Mouse (Mus musculus) A20 (cell line): ENCODE measurements around the gene Pitpnm1.
"Not testable (repeated sequence)": the region's sequence is repeated elsewhere in the genome, so short reads cannot be mapped to it uniquely, and the experiment has no call there.

Source experiments
- DNase-seq: peaks from one replicate; pipeline ENCODE4 v3.0.0-alpha.2; 2011; ENCODE audit warnings: low read depth, low spot score

The Pitpnm1 gene

GRCm38 (mm10) chr19:4099837-4100717 is at the start of gene Pitpnm1:
Gene Pitpnm1 (plus strand): TSS chr19:4099998.
- DNase-seq: peak; percentile 88

DNA sequence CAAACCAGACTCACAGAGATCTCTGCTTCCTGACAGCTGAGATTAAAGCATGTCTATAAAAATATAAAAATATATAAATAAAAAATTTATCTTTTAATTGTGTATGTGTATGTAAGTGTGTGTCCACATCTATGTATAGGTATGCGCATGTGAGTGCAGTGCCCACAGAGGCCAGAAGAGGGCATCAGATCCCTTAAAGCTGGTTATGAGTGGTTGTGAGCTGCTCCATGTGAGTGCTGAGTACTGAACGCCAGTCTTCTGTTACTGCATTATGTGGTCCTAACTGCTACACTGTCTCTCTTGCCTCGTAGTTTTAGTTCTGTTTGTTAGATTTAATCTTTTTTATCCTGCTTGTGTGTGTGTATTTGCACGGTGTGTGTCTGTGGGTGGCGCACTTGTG is 48.8 kb upstream of the Pitpnm1 start:
- no peak for DNase-seq

DNA sequence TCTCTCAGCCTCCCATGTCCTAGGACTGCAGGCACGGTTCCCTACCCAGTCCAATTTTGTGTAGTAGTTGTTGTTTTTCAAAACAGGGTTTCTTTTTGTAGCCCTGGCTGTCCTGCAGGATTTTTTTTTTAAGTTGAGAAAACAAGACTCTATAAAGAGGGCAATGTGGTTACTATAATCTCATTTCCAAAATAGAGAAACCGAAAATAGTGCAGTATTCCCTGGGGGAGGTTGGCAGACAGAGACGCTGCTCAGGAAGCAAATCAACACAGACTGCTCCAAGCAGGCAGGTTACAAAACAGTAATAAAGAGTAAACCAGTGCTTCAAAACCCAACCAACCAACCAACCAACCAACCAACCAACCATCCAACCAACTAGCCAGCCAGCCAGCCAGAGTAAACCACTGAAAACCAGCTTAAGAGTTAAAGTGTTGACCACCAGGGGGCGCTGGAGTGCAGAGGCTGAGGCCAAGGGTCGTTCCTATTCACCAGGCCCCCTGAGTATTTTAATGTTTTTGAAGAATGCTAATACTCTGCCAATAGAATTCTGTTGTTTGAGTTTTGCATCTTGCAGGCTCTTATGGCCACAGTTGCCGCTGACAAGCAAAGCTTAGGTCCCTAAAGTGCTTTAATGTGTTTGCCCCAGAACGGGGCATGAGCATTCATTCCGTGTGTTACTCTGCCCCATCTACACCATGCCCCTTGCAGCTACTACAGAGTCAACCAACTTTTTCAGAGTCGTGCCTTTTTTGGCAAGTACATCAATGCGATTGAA is 47.9 kb upstream of the Pitpnm1 start:
- peak; percentile 60 for DNase-seq

- no peak for DNase-seq
Observed at GRCm38 (mm10) chr19:4052516-4053030, 47.2 kb upstream of the Pitpnm1 start.

GRCm38 (mm10) chr19:4054613-4055012 is 45.2 kb upstream of the Pitpnm1 start:
- no peak for DNase-seq

- no peak for DNase-seq
Observed at GRCm38 (mm10) chr19:4055216-4055946, 44.4 kb upstream of the Pitpnm1 start.

DNA sequence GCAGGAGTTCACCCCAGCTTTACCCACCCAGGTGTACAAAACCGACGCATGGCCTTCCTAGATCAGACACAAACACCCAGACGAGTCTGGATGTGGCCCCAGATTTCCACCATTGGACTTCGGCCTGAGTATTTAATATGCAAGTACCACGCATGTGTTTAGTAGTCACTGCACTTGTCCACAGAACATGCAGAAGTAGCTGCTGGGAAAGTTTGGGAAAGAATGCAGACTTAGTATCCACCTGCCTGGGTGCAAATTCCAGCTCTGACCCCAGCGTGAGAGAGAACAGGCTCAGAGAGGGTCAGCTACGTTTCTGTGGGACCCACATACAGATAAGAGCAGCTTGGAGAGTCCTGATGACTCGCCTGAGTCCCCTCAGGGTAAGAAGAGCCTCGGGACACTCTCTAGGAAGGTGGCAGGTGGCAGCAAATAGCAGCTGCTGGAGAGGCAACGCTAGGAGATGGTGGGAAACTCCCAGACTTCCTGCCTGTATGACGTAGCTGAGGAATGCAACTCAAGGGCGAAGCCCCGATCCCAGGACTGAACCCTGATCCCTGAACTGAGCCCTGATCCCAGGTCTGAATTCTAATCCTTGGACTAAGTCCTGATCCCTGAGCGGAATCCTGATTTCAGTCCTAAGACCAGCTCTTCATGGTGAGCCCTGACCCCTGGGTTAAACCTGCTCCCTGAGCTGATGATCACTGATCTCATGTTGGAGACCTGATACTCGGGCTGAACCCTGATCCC is 43.7 kb upstream of the Pitpnm1 start:
- DNase-seq: no peak

DNA sequence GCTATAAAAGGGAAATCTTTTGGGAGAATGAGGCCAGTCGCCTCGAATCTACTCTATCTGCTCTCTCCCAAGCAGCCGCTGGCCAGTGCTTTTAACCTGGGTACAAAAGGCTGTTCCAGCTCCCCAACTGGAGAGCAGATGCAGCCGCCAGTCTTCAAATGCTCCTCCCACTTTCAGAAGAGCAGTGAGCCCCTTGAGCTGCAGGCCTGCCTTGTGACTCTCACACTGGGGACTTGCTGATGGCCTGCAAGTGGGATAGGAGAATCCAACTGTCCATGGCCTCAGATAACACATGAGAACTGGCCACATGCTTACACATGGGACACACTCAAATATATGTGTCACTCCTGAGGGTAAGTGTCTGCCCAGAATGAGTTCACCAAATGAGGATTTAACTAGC is 43.1 kb upstream of the Pitpnm1 start:
- no peak for DNase-seq

DNA sequence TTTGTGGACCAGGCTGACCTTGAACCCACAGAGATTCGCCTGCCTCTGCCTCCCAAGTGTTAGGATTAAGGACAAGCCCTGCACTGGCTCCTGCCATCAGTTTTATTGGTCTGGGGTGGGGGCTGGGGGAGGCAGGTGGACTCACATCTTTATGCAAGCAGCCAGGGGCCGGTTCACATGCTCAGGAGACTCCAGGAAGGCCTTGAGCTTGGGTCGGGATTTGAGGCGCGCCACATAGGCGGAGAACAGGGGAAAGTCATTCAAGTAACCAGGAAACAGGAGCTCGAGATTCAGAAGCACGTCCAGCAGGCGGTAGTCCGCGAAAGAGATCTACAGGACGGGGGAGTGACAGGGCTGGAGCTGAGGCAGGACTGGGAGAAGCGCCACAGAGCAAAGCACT is 42.4 kb upstream of the Pitpnm1 start:
- no peak for DNase-seq

DNA sequence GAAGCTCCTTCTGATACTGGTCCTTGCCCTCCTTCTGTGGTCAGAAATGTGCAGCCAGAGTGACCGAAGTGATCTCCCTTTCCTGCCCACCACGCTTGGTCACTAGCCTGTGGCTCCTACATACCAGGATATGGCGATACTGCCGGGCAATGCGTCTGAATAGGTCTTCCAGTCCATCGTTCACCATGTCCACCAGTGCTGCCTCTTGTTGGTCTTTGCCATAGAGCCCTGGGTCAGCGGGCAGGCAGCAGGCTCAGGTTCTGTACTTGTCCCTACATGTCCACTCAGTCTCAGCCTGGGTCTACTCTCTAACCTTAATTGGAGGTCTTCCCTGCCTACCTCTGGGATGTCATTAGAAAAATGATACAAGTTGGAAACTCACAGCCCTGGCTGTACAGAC is 41.8 kb upstream of the Pitpnm1 start:
- no peak for DNase-seq

GRCm38 (mm10) chr19:4058581-4058980 is 41.2 kb upstream of the Pitpnm1 start:
- DNase-seq: no peak

- no peak for DNase-seq
Observed at GRCm38 (mm10) chr19:4059069-4059740, 40.6 kb upstream of the Pitpnm1 start, which contains the start of gene Gstp3. Gene Gstp3 (minus strand): TSS chr19:4059569.

DNA sequence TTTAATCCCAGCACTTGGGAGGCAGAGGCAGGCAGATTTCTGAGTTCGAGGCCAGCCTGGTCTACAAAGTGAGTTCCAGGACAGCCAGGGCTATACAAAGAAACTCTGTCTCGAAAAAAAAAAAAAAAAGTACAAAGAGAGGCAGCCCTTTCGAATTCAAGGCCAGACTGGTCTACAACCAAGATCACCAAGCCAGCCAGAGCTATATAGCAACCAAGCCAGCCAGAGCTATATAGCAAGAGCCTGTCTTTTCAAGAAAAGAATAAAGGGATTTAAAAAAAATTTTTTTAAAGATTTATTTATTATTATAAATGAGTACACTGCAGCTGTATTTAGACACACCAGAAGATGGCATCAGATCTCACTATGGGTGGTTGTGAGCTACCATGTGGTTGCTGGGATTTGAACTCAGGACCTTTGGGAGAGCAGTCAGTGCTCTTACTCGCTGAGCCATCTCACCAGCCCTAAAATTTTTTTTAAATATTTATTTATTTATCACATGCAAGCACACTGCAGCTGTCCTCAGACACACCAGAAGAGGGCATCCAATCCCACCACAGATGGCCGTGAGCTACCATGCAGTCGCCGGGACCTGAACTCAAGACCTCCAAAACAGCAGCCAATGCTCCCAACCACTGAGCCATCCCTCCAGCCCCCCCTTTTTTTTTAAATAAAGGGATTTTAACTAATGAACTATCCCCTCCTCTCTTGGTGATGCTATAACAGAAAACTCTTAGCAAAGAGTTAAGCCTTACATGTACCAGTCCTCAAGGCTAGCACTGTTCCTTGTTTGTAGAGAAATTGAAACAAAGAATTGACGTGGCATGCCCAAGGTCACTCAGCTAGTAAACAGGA is 39.5 kb upstream of the Pitpnm1 start:
- DNase-seq: not testable (repeated sequence)

GRCm38 (mm10) chr19:4060899-4061465 is 38.8 kb upstream of the Pitpnm1 start:
- peak; percentile 33 for DNase-seq

- DNase-seq: not testable (repeated sequence)
Observed at GRCm38 (mm10) chr19:4063357-4063756, 36.4 kb upstream of the Pitpnm1 start.

DNA sequence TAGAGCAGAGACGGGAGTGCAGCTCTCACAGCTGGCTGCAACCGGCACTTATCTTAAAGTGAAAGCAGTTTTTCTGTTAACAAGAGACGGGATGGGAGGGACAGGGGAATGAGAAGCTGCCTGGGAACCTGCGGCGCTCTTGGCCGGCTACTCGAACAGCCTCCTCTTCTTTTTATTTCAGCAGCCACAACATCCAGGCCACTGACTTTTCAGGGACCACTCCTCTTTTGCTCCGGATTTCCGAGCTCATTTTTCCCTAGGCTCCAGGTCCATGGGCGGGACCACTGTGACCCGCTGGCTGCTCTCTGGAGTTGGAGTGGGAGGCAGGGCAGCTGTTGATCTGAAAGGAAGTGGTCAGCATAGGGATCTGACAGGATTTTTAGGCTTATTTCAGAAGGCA is 35.3 kb upstream of the Pitpnm1 start:
- DNase-seq: not testable (repeated sequence)

- no peak for DNase-seq
Observed at GRCm38 (mm10) chr19:4066280-4066679, 33.5 kb upstream of the Pitpnm1 start.

DNA sequence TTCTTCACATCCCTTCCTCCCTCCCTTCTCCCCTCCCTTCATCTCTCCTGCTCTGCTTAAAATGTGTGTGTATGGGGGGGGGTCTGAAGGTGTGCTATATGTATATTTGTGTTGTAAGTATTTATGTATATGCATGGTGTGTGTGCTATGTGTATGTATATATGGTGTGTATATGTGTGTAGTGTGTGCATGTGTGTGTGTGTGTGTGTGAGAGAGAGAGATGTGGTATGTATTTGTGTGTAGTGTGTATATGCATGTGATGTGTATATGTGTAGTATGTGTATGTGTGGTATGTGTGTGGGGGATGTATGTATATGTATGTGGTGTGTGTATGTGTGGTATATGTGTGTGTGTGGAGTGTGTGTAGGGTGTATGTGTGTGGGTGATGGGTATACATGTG is 32.9 kb upstream of the Pitpnm1 start:
- no peak for DNase-seq

- DNase-seq: not testable (repeated sequence)
Observed at GRCm38 (mm10) chr19:4068242-4068641, 31.6 kb upstream of the Pitpnm1 start.
